Mouse (Mus musculus) MEL (cell line): ENCODE measurements around the gene Vps4b. TPM values are rescaled to one million over a fixed set of nuclear protein-coding genes. Genes with fewer than 3 reads are reported as not detected.

Experiments used
- DNase-seq: peaks from one replicate; pipeline ENCODE4 v3.0.0; 2011; ENCODE audit warnings: low read depth, low spot score
- H3K27ac ChIP-seq: 2 replicates; pipeline ENCODE4 v1.5.1; 2012; ENCODE audit warnings: low read depth, mild to moderate bottlenecking, control low read depth, low read length, moderate library complexity; ENCODE audit not compliant: control insufficient read depth
- H3K27me3 ChIP-seq, 2 experiments: fragments of 150-350 bp in 1 of 2; sonication (generic) in 1 of 2; 2 replicates each; pipeline ENCODE4 v1.6.1; 2012; ENCODE audit warnings: low read length in 2 of 2, mild to moderate bottlenecking in 2 of 2, improper control_type of control experiment in 1 of 2, moderate library complexity in 1 of 2; ENCODE audit not compliant: insufficient read depth in 2 of 2, control insufficient read depth in 1 of 2
- H3K36me3 ChIP-seq, 2 experiments: 2 replicates each; pipeline ENCODE4 v1.6.1; 2012 to 2014; ENCODE audit warnings: low read length in 2 of 2, improper control_type of control experiment in 1 of 2, inconsistent platforms in 1 of 2, mild to moderate bottlenecking in 1 of 2; ENCODE audit not compliant: insufficient read depth in 2 of 2, control insufficient read depth in 1 of 2
- H3K4me1 ChIP-seq, 2 experiments: fragments of 150-350 bp in 1 of 2; sonication (generic) in 1 of 2; 2 replicates each; pipeline ENCODE4 v1.6.1; 2012; ENCODE audit warnings: low read length in 2 of 2, improper control_type of control experiment in 1 of 2, mild to moderate bottlenecking in 1 of 2; ENCODE audit not compliant: insufficient read depth in 2 of 2, control insufficient read depth in 1 of 2
- H3K4me3 ChIP-seq, 2 experiments: fragments of 150-350 bp in 1 of 2; sonication (generic) in 1 of 2; 2 replicates each; pipeline ENCODE4 v1.5.1; 2012; ENCODE audit warnings: low read depth in 2 of 2, low read length in 2 of 2, mild to moderate bottlenecking in 2 of 2, moderate library complexity in 2 of 2, control low read depth in 1 of 2, improper control_type of control experiment in 1 of 2; ENCODE audit not compliant: control insufficient read depth in 1 of 2, insufficient read depth in 1 of 2
- H3K79me2 ChIP-seq: 2 replicates; pipeline ENCODE4 v1.6.1; 2012; ENCODE audit warnings: mild to moderate bottlenecking, low read length, moderate library complexity; ENCODE audit not compliant: control insufficient read depth, poor library complexity, insufficient read depth
- H3K9ac ChIP-seq: 2 replicates; pipeline ENCODE4 v1.6.1; 2012; ENCODE audit warnings: low read depth, mild to moderate bottlenecking, control low read depth, low read length, moderate library complexity; ENCODE audit not compliant: control insufficient read depth, poor library complexity, severe bottlenecking
- H3K9me3 ChIP-seq: fragments of 150-350 bp; sonication (generic); replicated peaks from 2 replicates; pipeline ENCODE4 v1.6.1; 2012; ENCODE audit warnings: mild to moderate bottlenecking, low read length, improper control_type of control experiment, moderate library complexity; ENCODE audit not compliant: insufficient read depth
- BHLHE40 ChIP-seq: IDR thresholded peaks from 2 replicates; pipeline ENCODE4 v1.6.1; 2012; ENCODE audit warnings: low read depth, mild to moderate bottlenecking, inconsistent platforms, low read length, improper control_type of control experiment, borderline replicate concordance
- CHD1 ChIP-seq: IDR thresholded peaks from 2 replicates; pipeline ENCODE4 v1.6.1; 2012; ENCODE audit warnings: low read depth, mild to moderate bottlenecking, inconsistent platforms, low read length, improper control_type of control experiment
- CHD2 ChIP-seq: IDR thresholded peaks from 2 replicates; pipeline ENCODE4 v1.6.1; 2011; ENCODE audit warnings: low read length, improper control_type of control experiment
- E2F4 ChIP-seq: IDR thresholded peaks from 2 replicates; pipeline ENCODE4 v1.6.1; 2011; ENCODE audit warnings: low read depth, low read length, improper control_type of control experiment, borderline replicate concordance
- ELF1 ChIP-seq: IDR thresholded peaks from 2 replicates; pipeline ENCODE4 v1.6.1; 2014; ENCODE audit warnings: low read depth, mild to moderate bottlenecking, inconsistent platforms, low read length, improper control_type of control experiment, moderate library complexity
- EP300 ChIP-seq, 2 experiments: IDR thresholded peaks; 2 replicates each; pipeline ENCODE4 v1.6.1; 2011; ENCODE audit warnings: improper control_type of control experiment in 2 of 2, low read length in 2 of 2, low read depth in 1 of 2, mild to moderate bottlenecking in 1 of 2
- ETS1 ChIP-seq: IDR thresholded peaks from 2 replicates; pipeline ENCODE4 v1.6.1; 2012; ENCODE audit warnings: low read depth, mild to moderate bottlenecking, inconsistent platforms, low read length, improper control_type of control experiment, moderate library complexity
- GABPA ChIP-seq: IDR thresholded peaks from 2 replicates; pipeline ENCODE4 v1.6.1; 2012; ENCODE audit warnings: low read depth, mild to moderate bottlenecking, inconsistent platforms, low read length, improper control_type of control experiment, moderate library complexity
- GATA1 ChIP-seq: IDR thresholded peaks from 2 replicates; pipeline ENCODE4 v1.6.1; 2011; ENCODE audit warnings: low read depth, low read length, improper control_type of control experiment
- HCFC1 ChIP-seq: IDR thresholded peaks from 2 replicates; pipeline ENCODE4 v1.6.1; 2012; ENCODE audit warnings: low read depth, mild to moderate bottlenecking, inconsistent platforms, low read length, improper control_type of control experiment, moderate library complexity
- KAT2A ChIP-seq: conservative IDR thresholded peaks from 2 replicates; pipeline ENCODE4 v1.6.1; 2012; ENCODE audit warnings: low read depth, low read length, improper control_type of control experiment, inconsistent platforms
- MAX ChIP-seq: IDR thresholded peaks from 2 replicates; pipeline ENCODE4 v1.6.1; 2011; ENCODE audit warnings: low read length, improper control_type of control experiment
- MXI1 ChIP-seq: IDR thresholded peaks from 2 replicates; pipeline ENCODE4 v1.6.1; 2011; ENCODE audit warnings: mild to moderate bottlenecking, low read depth, low read length, improper control_type of control experiment
- MYB ChIP-seq: IDR thresholded peaks from 2 replicates; pipeline ENCODE4 v1.6.1; 2011; ENCODE audit warnings: mild to moderate bottlenecking, low read depth, low read length, improper control_type of control experiment
- MYC ChIP-seq: IDR thresholded peaks from 2 replicates; pipeline ENCODE4 v1.6.1; 2011; ENCODE audit warnings: low read depth, mild to moderate bottlenecking, low read length, improper control_type of control experiment, moderate library complexity
- NELFE ChIP-seq: IDR thresholded peaks from 2 replicates; pipeline ENCODE4 v1.6.1; 2011; ENCODE audit warnings: low read depth, low read length, improper control_type of control experiment
- NRF1 ChIP-seq: IDR thresholded peaks from 2 replicates; pipeline ENCODE4 v1.6.1; 2014; ENCODE audit warnings: low read depth, mild to moderate bottlenecking, inconsistent platforms, low read length, improper control_type of control experiment, moderate library complexity; ENCODE audit not compliant: poor library complexity, insufficient read depth, severe bottlenecking
- POLR2A ChIP-seq, 2 experiments: IDR thresholded peaks; 2 replicates each; pipeline ENCODE4 v1.6.1; 2011 to 2012; ENCODE audit warnings: low read length in 2 of 2, mild to moderate bottlenecking in 2 of 2, control low read depth in 1 of 2, improper control_type of control experiment in 1 of 2, low read depth in 1 of 2, moderate library complexity in 1 of 2; ENCODE audit not compliant: control insufficient read depth in 1 of 2, insufficient read depth in 1 of 2, poor library complexity in 1 of 2
- POLR2AphosphoS2 ChIP-seq: IDR thresholded peaks from 2 replicates; pipeline ENCODE4 v1.6.1; 2011; ENCODE audit warnings: low read length, improper control_type of control experiment
- RAD21 ChIP-seq: IDR thresholded peaks from 2 replicates; pipeline ENCODE4 v1.6.1; 2011; ENCODE audit warnings: mild to moderate bottlenecking, low read depth, low read length, improper control_type of control experiment
- SIN3A ChIP-seq: IDR thresholded peaks from 2 replicates; pipeline ENCODE4 v1.6.1; 2012; ENCODE audit warnings: low read length, improper control_type of control experiment, inconsistent platforms
- SMC3 ChIP-seq: IDR thresholded peaks from 2 replicates; pipeline ENCODE4 v1.6.1; 2011; ENCODE audit warnings: low read depth, low read length, improper control_type of control experiment
- TAL1 ChIP-seq: IDR thresholded peaks from 2 replicates; pipeline ENCODE4 v1.6.1; 2012; ENCODE audit warnings: mild to moderate bottlenecking, inconsistent platforms, low read length, moderate library complexity, mixed read lengths
- TBP ChIP-seq: IDR thresholded peaks from 2 replicates; pipeline ENCODE4 v1.8.0; 2011; ENCODE audit warnings: low read depth, low read length, improper control_type of control experiment
- TCF12 ChIP-seq: IDR thresholded peaks from 2 replicates; pipeline ENCODE4 v1.6.1; 2014; ENCODE audit warnings: low read depth, mild to moderate bottlenecking, inconsistent platforms, low read length, improper control_type of control experiment, moderate library complexity
- UBTF ChIP-seq: IDR thresholded peaks from 2 replicates; pipeline ENCODE4 v1.6.1; 2012; ENCODE audit warnings: low read depth, mild to moderate bottlenecking, inconsistent platforms, low read length, improper control_type of control experiment, moderate library complexity, borderline replicate concordance; ENCODE audit not compliant: insufficient read depth
- ZC3H11A ChIP-seq: IDR thresholded peaks from 2 replicates; pipeline ENCODE4 v1.6.1; 2012; ENCODE audit warnings: low read depth, mild to moderate bottlenecking, inconsistent platforms, low read length, improper control_type of control experiment
- ZKSCAN1 ChIP-seq: IDR thresholded peaks from 2 replicates; pipeline ENCODE4 v1.6.1; 2012; ENCODE audit warnings: low read depth, mild to moderate bottlenecking, inconsistent platforms, low read length, improper control_type of control experiment, moderate library complexity
- ZMIZ1 ChIP-seq: IDR thresholded peaks from 2 replicates; pipeline ENCODE4 v1.6.1; 2012; ENCODE audit warnings: low read depth, mild to moderate bottlenecking, inconsistent platforms, low read length, improper control_type of control experiment, moderate library complexity
- polyA plus RNA-seq, 2 experiments: library from polyadenylated mRNA; stranded (reverse) in 1 of 2; unstranded in 1 of 2; fragments of >175 nt in 1 of 2; fragments of >200 nt in 1 of 2; gene quantifications; 2 replicates each; pipeline versions ENCODE4 v1.2.1 to v1.2.4; 2012; ENCODE audit warnings: low replicate concordance in 2 of 2, low read depth in 1 of 2; ENCODE audit not compliant: insufficient read length in 2 of 2, insufficient read depth in 1 of 2, missing spikeins in 1 of 2
- total RNA-seq: library from RNA; depleted of rRNA; stranded (reverse); fragments of 300-350 nt; gene quantifications from 2 replicates; pipeline ENCODE4 v1.2.3, GENCODE M21; 2012

Gene Vps4b
- total and polyA plus RNA-seq, 3 experiments, result 43.9 to 91.1 (median 80.4) TPM

- TF ChIP-seq UBTF, result no peak
- TF ChIP-seq MYB, result peak; percentile 58; the same call in 1 of the 2 replicates
- peak; percentile 83 for TF ChIP-seq MYC
- peak; percentile 98 for TF ChIP-seq SIN3A
- no peak for TF ChIP-seq RAD21
- TF ChIP-seq ZKSCAN1, result no peak
- no peak; the same call in 1 of the 2 replicates for TF ChIP-seq ETS1
- TF ChIP-seq POLR2A (IDR thresholded peaks at IDR 0.05; ENCODE audit: control insufficient read depth in 1 of 2, insufficient read depth in 1 of 2, low read depth in 1 of 2, low read length in 2 of 2, poor library complexity in 1 of 2), result peak; percentile 96 to 97
- peak in 1 of 2 experiments; percentile 59; a peak in 1 of 4 replicates for TF ChIP-seq EP300 (IDR thresholded peaks at IDR 0.05; ENCODE audit: low read depth in 1 of 2, low read length in 2 of 2)
- peak; percentile 96 for TF ChIP-seq NELFE
- no peak for TF ChIP-seq BHLHE40
- no peak for TF ChIP-seq SMC3
- TF ChIP-seq CHD2, result no peak
- TF ChIP-seq TBP, result peak; percentile 91
- no peak for TF ChIP-seq ZC3H11A
- TF ChIP-seq ELF1, result peak; percentile 56; the same call in 1 of the 2 replicates
- TF ChIP-seq NRF1, result peak; percentile 99; the same call in 1 of the 2 replicates
- TF ChIP-seq HCFC1, result peak; percentile 84
- TF ChIP-seq ZMIZ1, result peak; percentile 87; the same call in 1 of the 2 replicates
Measured at GRCm38 (mm10) chr1:106759572-106760435, 36.7 kb downstream of the Vps4b start, which contains the start of gene Kdsr (continued).

GRCm38 (mm10) chr1:106758734-106759571, 37.6 kb downstream of the Vps4b start:
- Histone ChIP-seq H3K27me3 (no peaks in the 10 kb centered on the region), H3K9me3 (no peaks in the 10 kb centered on the region), H3K4me3 (peak overlapping the region; percentile 63 to 91), H3K4me1 (peaks cover 19 to 24% of the 10 kb centered on the region in 2 experiments), H3K9ac (peak overlapping the region; percentile 89), H3K27ac (peak overlapping the region; percentile 81)
- peak; percentile 49 for TF ChIP-seq CHD2
- peak; percentile 31; the same call in 1 of the 2 replicates for TF ChIP-seq HCFC1
- 0 out of 2 replicates have a peak, but pooled peaks have one; percentile 2 for TF ChIP-seq E2F4
- TF ChIP-seq NRF1, result no peak
- TF ChIP-seq SIN3A, result peak; percentile 53
- peak; percentile 56 for TF ChIP-seq GATA1
- no peak for TF ChIP-seq ETS1
- TF ChIP-seq KAT2A, result no peak
- TF ChIP-seq SMC3, result 0 out of 2 replicates have a peak, but pooled peaks have one; percentile 2
- 0 out of 2 replicates have a peak, but pooled peaks have one; percentile 42 for TF ChIP-seq MAX
- TF ChIP-seq NELFE, result peak; percentile 39; the same call in 1 of the 2 replicates
- TF ChIP-seq EP300 (IDR thresholded peaks at IDR 0.05; ENCODE audit: low read depth in 1 of 2, low read length in 2 of 2), result peak; percentile 33 to 48; a peak in 1 of 4 replicates
- TF ChIP-seq TCF12, result 0 out of 2 replicates have a peak, but pooled peaks have one; percentile 17
- peak; percentile 74; the same call in 1 of the 2 replicates for TF ChIP-seq ELF1
- peak; percentile 63; the same call in 1 of the 2 replicates for TF ChIP-seq MXI1
- no peak for TF ChIP-seq GABPA
- TF ChIP-seq POLR2AphosphoS2, result no peak
- TF ChIP-seq TAL1, result no peak
- 0 out of 2 replicates have a peak, but pooled peaks have one; percentile 85 for TF ChIP-seq CHD1
- peak; percentile 85 for TF ChIP-seq BHLHE40
- TF ChIP-seq, all 39 proteins: peak for 14
- DNase-seq, result peak; percentile 80
- peaks cover 12% of the 10 kb centered on the region for H3K79me2 ChIP-seq
- peaks cover 0 to 36% of the 10 kb centered on the region in 2 experiments; a peak in 2 of 4 replicates for H3K36me3 ChIP-seq
